Mouse (Mus musculus): ENCODE measurements around the gene Fam181a.

DNA sequence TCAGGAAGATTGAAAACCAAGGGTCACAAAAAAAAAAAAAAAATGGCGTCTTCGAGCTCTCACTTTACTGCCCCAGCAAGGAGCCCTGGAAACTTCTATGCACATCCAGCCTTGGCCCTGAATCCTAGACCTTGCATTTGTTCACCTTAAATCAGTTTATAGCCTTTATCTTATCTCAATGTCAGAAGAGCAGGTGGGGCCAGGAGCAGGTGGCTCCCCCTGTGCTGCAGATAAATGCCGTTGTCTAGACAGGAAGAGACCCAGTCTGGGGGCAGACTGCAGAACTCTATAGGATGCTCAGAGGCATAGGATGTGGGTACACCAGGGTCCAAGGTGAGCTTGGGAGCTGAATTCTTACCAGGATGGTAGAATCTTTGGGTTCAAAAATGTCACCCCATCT is 18.4 kb upstream of the Fam181a start:
- TF ChIP-seq POLR2A (IDR thresholded peaks at IDR 0.05; ENCODE audit: borderline replicate concordance, extremely low read depth, insufficient read depth, insufficient read length, poor library complexity, severe bottlenecking) (no peak), CTCF (IDR thresholded peaks at IDR 0.05; ENCODE audit: borderline replicate concordance, extremely low read depth, insufficient read depth, insufficient read length) (no peak)

Measured in brain, embryonic 14.5 days (tissue).